Mouse (Mus musculus): Measurements from ENCODE around the gene Tex21. TPM values are rescaled to one million over a fixed set of nuclear protein-coding genes. Genes with fewer than 3 reads are reported as not detected.
"Not testable (repeated sequence)": the region's sequence is repeated elsewhere in the genome, so short reads cannot be mapped to it uniquely, and the experiment has no call there.

Tex21 gene
- polyA plus RNA-seq, 1 experiment from 2014 or later = not detected

GRCm38 (mm10) chr12:76177864-76178518 lies 68.6 kb downstream of the Tex21 start:
- Histone ChIP-seq H3K27me3 (replicated peaks; ENCODE audit: control insufficient read depth, insufficient read depth, low read length) (no peaks in the 10 kb centered on the region; the same call in 1 of the 2 replicates), H3K4me2 (replicated peaks; ENCODE audit: low read depth) (peak overlapping the region; percentile 71), H3K9me3 (ENCODE audit: control insufficient read depth) (no peaks in the 10 kb centered on the region), H3K27ac (ENCODE audit: low read depth, low read length) (no peak overlapping the region), H3K4me1 (replicated peaks; ENCODE audit: control insufficient read depth, insufficient read depth, low read length) (no peaks in the 10 kb centered on the region), H3K36me3 (ENCODE audit: control insufficient read depth, insufficient read depth) (no peaks in the 10 kb centered on the region), H3K9ac (ENCODE audit: low read depth, low read length) (no peak overlapping the region), H3K4me3 (ENCODE audit: low read depth, low read length) (peak overlapping the region; percentile 43)
- TF ChIP-seq CTCF (IDR thresholded peaks at IDR 0.05; ENCODE audit: low read depth) = peak; percentile 91
- peak; percentile 73 for ATAC-seq
- 32% methylated on average over 16 of the region's 16 CpGs for WGBS

GRCm38 (mm10) chr12:76177000-76177863 lies 69.3 kb downstream of the Tex21 start, which contains the start of gene Esr2:
Esr2 (minus strand) TSS chr12:76177259.
- Histone ChIP-seq H3K9me3 (ENCODE audit: control insufficient read depth) (no peaks in the 10 kb centered on the region), H3K9ac (ENCODE audit: low read depth, low read length) (0 out of 2 replicates have a peak within 1 kb of the TSS, but pooled peaks have one; percentile 22), H3K27me3 (replicated peaks; ENCODE audit: control insufficient read depth, insufficient read depth, low read length) (no peaks in the 10 kb centered on the region; the same call in 1 of the 2 replicates), H3K27ac (ENCODE audit: low read depth, low read length) (no peak within 1 kb of the TSS), H3K4me2 (replicated peaks; ENCODE audit: low read depth) (peak within 1 kb of the TSS; percentile 71), H3K36me3 (ENCODE audit: control insufficient read depth, insufficient read depth) (no peaks in the 10 kb centered on the region), H3K4me3 (ENCODE audit: low read depth, low read length) (peak within 1 kb of the TSS; percentile 43), H3K4me1 (replicated peaks; ENCODE audit: control insufficient read depth, insufficient read depth, low read length) (no peaks in the 10 kb centered on the region)
- no peak for TF ChIP-seq CTCF (IDR thresholded peaks at IDR 0.05; ENCODE audit: low read depth)
- under 1% methylated on average over 39 of the region's 39 CpGs for WGBS
- ATAC-seq = no peak

- Histone ChIP-seq H3K27me3 (replicated peaks; ENCODE audit: control insufficient read depth, insufficient read depth, low read length) (no peaks in the 10 kb centered on the region), H3K9ac (ENCODE audit: low read depth, low read length) (no peak overlapping the region), H3K36me3 (ENCODE audit: control insufficient read depth, insufficient read depth) (no peaks in the 10 kb centered on the region), H3K4me2 (replicated peaks; ENCODE audit: low read depth) (no peak overlapping the region), H3K9me3 (ENCODE audit: control insufficient read depth) (no peaks in the 10 kb centered on the region), H3K4me1 (replicated peaks; ENCODE audit: control insufficient read depth, insufficient read depth, low read length) (no peaks in the 10 kb centered on the region), H3K4me3 (ENCODE audit: low read depth, low read length) (no peak overlapping the region), H3K27ac (ENCODE audit: low read depth, low read length) (no peak overlapping the region)
- ATAC-seq = no peak
- no peak for TF ChIP-seq CTCF (IDR thresholded peaks at IDR 0.05; ENCODE audit: low read depth)
- WGBS = 58% methylated on average over 5 of the region's 5 CpGs
Observed at GRCm38 (mm10) chr12:76165641-76166040, 80.9 kb downstream of the Tex21 start.

GRCm38 (mm10) chr12:76152389-76152788 lies 94.2 kb downstream of the Tex21 start:
- not testable (repeated sequence) for ATAC-seq; H3K9me3 ChIP-seq (ENCODE audit: control insufficient read depth); H3K36me3 ChIP-seq (ENCODE audit: control insufficient read depth, insufficient read depth); H3K27me3 ChIP-seq (replicated peaks; ENCODE audit: control insufficient read depth, insufficient read depth, low read length); H3K9ac ChIP-seq (ENCODE audit: low read depth, low read length); H3K4me1 ChIP-seq (replicated peaks; ENCODE audit: control insufficient read depth, insufficient read depth, low read length); H3K27ac ChIP-seq (ENCODE audit: low read depth, low read length)
- WGBS = 15% methylated on average over 30 of the region's 30 CpGs
- peak overlapping the region; percentile 51 for H3K4me2 ChIP-seq (replicated peaks; ENCODE audit: low read depth)
- H3K4me3 ChIP-seq (ENCODE audit: low read depth, low read length) = peak overlapping the region; percentile 15; the same call in 1 of the 2 replicates

Other genes starting within 250 kb of the Tex21 start
- gene Esr2, start 69.5 kb downstream of the Tex21 start, polyA plus RNA-seq (2015; fragmentation: Nextera tagmentation; extraction: Ambion mirVana) = not detected in 2 replicates
- gene Mthfd1, start 8.6 kb upstream of the Tex21 start, polyA plus RNA-seq (2015; fragmentation: Nextera tagmentation; extraction: Ambion mirVana) = 18.4 and 18.5 TPM in 2 replicates
- 0.85 and 1.1 TPM in 2 replicates for gene Akap5, start 78.1 kb upstream of the Tex21 start, polyA plus RNA-seq (2015; fragmentation: Nextera tagmentation; extraction: Ambion mirVana)
- 4.3 and 5.2 TPM in 2 replicates for gene Zbtb25, start 122.9 kb upstream of the Tex21 start, polyA plus RNA-seq (2015; fragmentation: Nextera tagmentation; extraction: Ambion mirVana)
- 3.3 and 3.4 TPM in 2 replicates for gene Zbtb1, start 123.5 kb upstream of the Tex21 start, polyA plus RNA-seq (2015; fragmentation: Nextera tagmentation; extraction: Ambion mirVana)
- 16.9 and 23.5 TPM in 2 replicates for gene Hspa2, start 157.4 kb upstream of the Tex21 start, polyA plus RNA-seq (2015; fragmentation: Nextera tagmentation; extraction: Ambion mirVana)
- 0.90 and 1.1 TPM in 2 replicates for gene Ppp1r36, start 170.8 kb upstream of the Tex21 start, polyA plus RNA-seq (2015; fragmentation: Nextera tagmentation; extraction: Ambion mirVana)